Mouse (Mus musculus) liver, embryonic 14.5 days (tissue): ENCODE data around the gene Nkain2.

Source experiments
- CTCF ChIP-seq: IDR thresholded peaks from 2 replicates; pipeline ENCODE4 v1.5.1; 2016; ENCODE audit warnings: antibody characterized with exemption, low read depth, control low read depth
- EP300 ChIP-seq: IDR thresholded peaks from 2 replicates; pipeline ENCODE4 v1.6.1; 2016; ENCODE audit warnings: antibody characterized with exemption, low read depth

DNA sequence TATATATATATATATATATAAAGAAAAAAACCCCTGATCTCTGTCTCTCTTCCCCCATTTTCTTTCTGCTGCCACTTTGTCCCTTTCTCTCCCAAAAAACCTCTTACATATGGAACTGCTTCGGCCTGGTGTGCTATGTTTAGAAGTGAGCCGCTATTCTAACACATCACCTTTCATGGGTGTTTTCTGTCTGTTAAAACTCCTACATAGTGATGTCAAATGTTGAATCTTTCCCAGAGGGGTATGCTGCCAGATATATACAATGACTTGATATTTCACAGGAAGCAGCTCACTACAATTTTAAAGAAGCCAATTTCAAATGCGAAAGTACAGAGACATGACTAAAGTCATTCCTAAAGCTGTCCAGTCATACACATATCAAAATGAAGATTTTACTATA, 49.6 kb upstream of the Nkain2 start:
- TF ChIP-seq CTCF (no peak), EP300 (no peak)
